Mouse (Mus musculus): Measurements from ENCODE around the gene Ppp1r3g. TPM values are rescaled to one million over a fixed set of nuclear protein-coding genes. Genes with fewer than 3 reads are reported as not detected.

Ppp1r3g gene
- 0.38 and 0.51 TPM in 2 replicates for polyA plus RNA-seq (2015; fragmentation: Nextera tagmentation; extraction: Ambion mirVana)

DNA sequence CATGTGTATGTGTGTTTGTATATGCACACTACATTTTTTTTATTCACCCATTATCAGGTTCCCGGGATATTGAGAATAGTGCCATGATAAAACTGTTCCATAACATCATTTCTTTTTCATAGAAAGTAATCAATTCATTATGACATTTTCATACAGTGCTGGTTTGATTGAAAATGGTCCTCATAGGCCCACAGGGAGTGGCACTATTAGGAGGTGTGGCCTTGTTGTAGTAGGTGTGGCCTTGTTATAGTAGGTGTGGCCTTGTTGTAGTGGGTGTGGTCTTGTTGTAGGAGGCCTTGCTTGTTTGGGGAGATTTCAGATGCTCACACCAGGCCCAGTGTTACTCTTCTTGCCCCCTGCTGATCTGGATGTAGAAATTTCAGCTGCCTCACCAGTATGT, at the start of gene Ppp1r3g:
Gene Ppp1r3g (plus strand): TSS at position 301 of the 400 bp plus-strand sequence.
- no peaks in the 10 kb centered on the region for H3K4me1 ChIP-seq (replicated peaks; ENCODE audit: control insufficient read depth, insufficient read depth, low read length)
- H3K27ac ChIP-seq (ENCODE audit: low read depth, low read length) = no peak within 1 kb of the TSS
- no peak for TF ChIP-seq CTCF (IDR thresholded peaks at IDR 0.05; ENCODE audit: low read depth)
- no peak within 1 kb of the TSS for H3K4me3 ChIP-seq (ENCODE audit: low read depth, low read length)
- 95% methylated on average over 1 of the region's 1 CpGs for WGBS
- no peaks in the 10 kb centered on the region for H3K27me3 ChIP-seq (replicated peaks; ENCODE audit: control insufficient read depth, insufficient read depth, low read length)
- H3K4me2 ChIP-seq (replicated peaks; ENCODE audit: low read depth) = no peak within 1 kb of the TSS
- H3K36me3 ChIP-seq (ENCODE audit: control insufficient read depth, insufficient read depth) = no peaks in the 10 kb centered on the region
- no peaks in the 10 kb centered on the region for H3K9me3 ChIP-seq (ENCODE audit: control insufficient read depth)
- ATAC-seq = no peak
- no peak within 1 kb of the TSS for H3K9ac ChIP-seq (ENCODE audit: low read depth, low read length)

DNA sequence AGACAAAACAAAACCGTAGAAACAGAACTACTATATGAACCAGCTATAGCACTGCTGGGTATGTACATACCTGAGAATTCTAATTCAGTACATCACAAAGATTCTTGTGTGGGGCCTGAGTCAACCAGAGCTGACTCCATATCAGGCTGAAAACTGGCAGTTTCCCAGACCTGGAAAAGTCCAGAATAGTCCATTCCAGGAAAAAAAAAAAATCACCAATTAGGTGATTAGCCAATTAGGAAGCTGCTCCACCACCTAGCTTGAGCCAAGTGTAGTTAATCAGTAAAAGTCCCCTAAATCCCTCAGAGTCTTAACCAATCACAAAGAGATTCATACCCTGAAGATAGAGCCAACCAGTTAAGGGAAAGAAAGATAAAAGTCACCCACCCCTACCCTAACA, 47.2 kb upstream of the Ppp1r3g start:
- no peak overlapping the region for H3K4me2 ChIP-seq (replicated peaks; ENCODE audit: low read depth)
- ATAC-seq = no peak
- H3K27me3 ChIP-seq (replicated peaks; ENCODE audit: control insufficient read depth, insufficient read depth, low read length) = no peaks in the 10 kb centered on the region
- TF ChIP-seq CTCF (IDR thresholded peaks at IDR 0.05; ENCODE audit: low read depth) = no peak
- H3K27ac ChIP-seq (ENCODE audit: low read depth, low read length) = no peak overlapping the region
- H3K9me3 ChIP-seq (ENCODE audit: control insufficient read depth) = no peaks in the 10 kb centered on the region
- H3K4me3 ChIP-seq (ENCODE audit: low read depth, low read length) = no peak overlapping the region
- H3K9ac ChIP-seq (ENCODE audit: low read depth, low read length) = no peak overlapping the region
- H3K4me1 ChIP-seq (replicated peaks; ENCODE audit: control insufficient read depth, insufficient read depth, low read length) = no peaks in the 10 kb centered on the region
- 91% methylated on average over 1 of the region's 1 CpGs for WGBS
- H3K36me3 ChIP-seq (ENCODE audit: control insufficient read depth, insufficient read depth) = no peaks in the 10 kb centered on the region

DNA sequence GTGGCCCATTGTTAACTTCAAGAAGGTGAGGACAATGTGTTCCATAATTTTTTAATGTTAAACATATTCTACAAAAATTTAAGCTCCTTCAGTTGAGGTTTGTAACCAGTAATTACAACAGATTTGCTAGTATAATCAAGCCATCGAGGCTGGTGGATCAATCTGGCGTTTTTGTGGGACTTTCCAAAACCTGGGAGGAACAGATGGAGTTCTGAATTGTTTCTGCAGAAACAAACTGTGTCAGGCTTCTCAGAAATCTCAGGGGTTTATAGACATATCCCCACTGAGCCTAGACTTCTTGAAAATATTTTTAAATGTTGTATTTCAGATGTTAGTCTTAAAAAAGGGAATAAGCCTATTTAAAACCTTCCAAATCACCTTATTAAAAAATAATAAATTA, 20.6 kb upstream of the Ppp1r3g start:
- H3K27me3 ChIP-seq (replicated peaks; ENCODE audit: control insufficient read depth, insufficient read depth, low read length) = no peaks in the 10 kb centered on the region
- no peak for TF ChIP-seq CTCF (IDR thresholded peaks at IDR 0.05; ENCODE audit: low read depth)
- no peak overlapping the region for H3K4me3 ChIP-seq (ENCODE audit: low read depth, low read length)
- no peak overlapping the region for H3K4me2 ChIP-seq (replicated peaks; ENCODE audit: low read depth)
- H3K4me1 ChIP-seq (replicated peaks; ENCODE audit: control insufficient read depth, insufficient read depth, low read length) = no peaks in the 10 kb centered on the region
- WGBS = 90% methylated on average over 2 of the region's 2 CpGs
- ATAC-seq = no peak
- H3K27ac ChIP-seq (ENCODE audit: low read depth, low read length) = no peak overlapping the region
- no peaks in the 10 kb centered on the region for H3K36me3 ChIP-seq (ENCODE audit: control insufficient read depth, insufficient read depth)
- peaks cover 12% of the 10 kb centered on the region; the same call in 1 of the 2 replicates for H3K9me3 ChIP-seq (ENCODE audit: control insufficient read depth)
- no peak overlapping the region for H3K9ac ChIP-seq (ENCODE audit: low read depth, low read length)

DNA sequence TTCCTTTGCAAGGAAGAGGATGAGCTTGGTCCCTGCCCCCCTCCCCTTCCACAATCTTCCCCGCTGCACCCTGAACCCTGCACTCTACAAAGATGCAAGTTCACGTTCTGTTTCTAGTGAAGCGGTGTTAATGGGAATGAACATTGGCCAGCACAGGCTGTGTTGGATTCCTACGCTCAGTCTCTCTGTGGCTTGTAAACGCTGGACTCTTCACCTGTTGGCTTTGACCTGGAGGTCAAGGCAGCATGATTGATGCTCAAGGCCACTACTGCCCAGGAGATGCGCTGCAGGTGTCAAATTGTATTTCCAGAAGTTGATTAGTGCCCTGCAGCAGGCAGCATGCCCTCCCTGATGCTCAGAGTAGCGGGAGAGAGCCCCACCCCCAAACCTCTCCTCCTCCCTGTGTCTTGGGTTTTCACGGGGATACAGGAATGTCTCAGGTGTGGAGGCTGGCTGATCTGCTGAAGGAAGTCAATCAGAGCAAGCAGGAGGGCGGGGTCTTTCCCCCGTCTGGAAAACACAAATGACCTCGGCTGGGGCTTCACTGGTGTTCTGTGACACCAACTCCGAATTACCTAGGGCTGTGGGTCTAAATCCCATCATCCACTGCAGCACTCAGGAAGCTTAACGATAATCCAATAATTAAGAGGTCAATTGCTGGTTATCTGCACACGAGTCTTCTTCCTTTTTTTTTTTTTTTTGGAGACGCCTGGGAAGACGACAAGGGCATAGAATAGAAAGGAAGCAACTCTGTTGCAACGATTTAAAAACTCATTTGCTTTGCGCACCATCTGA, 18.6 kb upstream of the Ppp1r3g start:
- no peaks in the 10 kb centered on the region for H3K27me3 ChIP-seq (replicated peaks; ENCODE audit: control insufficient read depth, insufficient read depth, low read length)
- ATAC-seq = no peak
- peaks cover 4% of the 10 kb centered on the region; the same call in 1 of the 2 replicates for H3K9me3 ChIP-seq (ENCODE audit: control insufficient read depth)
- no peaks in the 10 kb centered on the region for H3K4me1 ChIP-seq (replicated peaks; ENCODE audit: control insufficient read depth, insufficient read depth, low read length)
- no peak overlapping the region for H3K9ac ChIP-seq (ENCODE audit: low read depth, low read length)
- no peak for TF ChIP-seq CTCF (IDR thresholded peaks at IDR 0.05; ENCODE audit: low read depth)
- no peaks in the 10 kb centered on the region for H3K36me3 ChIP-seq (ENCODE audit: control insufficient read depth, insufficient read depth)
- H3K4me2 ChIP-seq (replicated peaks; ENCODE audit: low read depth) = no peak overlapping the region
- no peak overlapping the region for H3K4me3 ChIP-seq (ENCODE audit: low read depth, low read length)
- H3K27ac ChIP-seq (ENCODE audit: low read depth, low read length) = no peak overlapping the region
- 48% methylated on average over 18 of the region's 18 CpGs for WGBS

DNA sequence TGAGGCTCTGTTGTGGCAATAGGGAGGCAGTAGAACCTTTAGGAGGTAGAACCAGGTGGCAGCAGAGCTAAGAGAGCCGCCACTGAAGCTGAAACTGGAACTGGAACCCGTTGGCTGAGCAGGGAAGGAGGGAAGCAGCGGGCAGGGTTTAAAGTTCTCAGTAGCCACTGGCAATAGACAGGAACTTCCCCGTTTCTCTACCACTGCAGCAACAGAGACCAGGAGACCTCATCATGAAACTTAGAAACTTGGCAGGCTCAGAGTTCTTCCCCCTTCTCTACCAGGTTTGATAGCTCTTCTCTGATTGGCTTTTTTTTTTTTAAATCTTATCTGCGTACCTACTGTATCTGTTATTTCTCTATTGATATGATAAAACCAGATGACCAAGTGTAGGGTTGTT, 17.7 kb upstream of the Ppp1r3g start:
- ATAC-seq = no peak
- no peak overlapping the region for H3K9ac ChIP-seq (ENCODE audit: low read depth, low read length)
- no peaks in the 10 kb centered on the region for H3K36me3 ChIP-seq (ENCODE audit: control insufficient read depth, insufficient read depth)
- WGBS = 70% methylated on average over 5 of the region's 5 CpGs
- no peak for TF ChIP-seq CTCF (IDR thresholded peaks at IDR 0.05; ENCODE audit: low read depth)
- H3K4me2 ChIP-seq (replicated peaks; ENCODE audit: low read depth) = no peak overlapping the region
- H3K4me1 ChIP-seq (replicated peaks; ENCODE audit: control insufficient read depth, insufficient read depth, low read length) = no peaks in the 10 kb centered on the region
- H3K4me3 ChIP-seq (ENCODE audit: low read depth, low read length) = no peak overlapping the region
- no peak overlapping the region for H3K27ac ChIP-seq (ENCODE audit: low read depth, low read length)
- H3K27me3 ChIP-seq (replicated peaks; ENCODE audit: control insufficient read depth, insufficient read depth, low read length) = no peaks in the 10 kb centered on the region
- H3K9me3 ChIP-seq (ENCODE audit: control insufficient read depth) = no peaks in the 10 kb centered on the region

DNA sequence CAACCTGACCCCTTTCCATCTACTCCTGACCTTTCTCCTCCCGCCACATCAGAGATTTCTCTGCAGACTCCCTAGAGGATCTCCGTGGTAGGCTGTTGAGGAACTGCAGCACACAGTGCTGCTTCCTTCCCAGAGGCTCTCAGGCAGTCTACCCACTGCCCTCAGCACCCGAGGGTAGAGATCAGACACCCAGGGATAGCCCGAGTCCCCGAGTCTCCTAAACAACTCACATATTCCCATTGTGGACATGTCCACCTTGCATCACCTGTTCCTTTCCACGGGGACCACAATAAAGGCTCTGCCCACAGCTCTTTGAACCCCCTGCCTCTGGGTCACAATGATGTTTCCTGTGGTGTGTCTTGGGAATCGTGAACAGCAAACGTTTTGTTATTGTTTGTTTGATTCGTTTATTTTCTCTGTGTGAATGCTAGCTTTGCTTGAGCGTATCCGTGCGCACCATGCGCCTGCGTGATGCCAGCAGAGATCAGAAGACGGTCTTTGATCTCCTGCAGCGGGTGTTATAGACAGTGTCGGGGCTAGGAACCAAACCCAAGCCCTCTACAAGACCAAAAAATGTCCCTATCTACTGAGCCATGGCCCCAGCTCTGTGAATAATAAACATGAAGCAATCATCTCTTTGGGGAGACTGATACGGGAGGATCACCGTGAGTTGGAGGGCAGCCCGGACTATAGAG, 11.8 kb upstream of the Ppp1r3g start:
- no peak for TF ChIP-seq CTCF (IDR thresholded peaks at IDR 0.05; ENCODE audit: low read depth)
- H3K9me3 ChIP-seq (ENCODE audit: control insufficient read depth) = no peaks in the 10 kb centered on the region
- ATAC-seq = no peak

More for the DNA sequence above, 11.8 kb upstream of the Ppp1r3g start:
- Histone ChIP-seq H3K27me3 (replicated peaks; ENCODE audit: control insufficient read depth, insufficient read depth, low read length) (no peaks in the 10 kb centered on the region), H3K36me3 (ENCODE audit: control insufficient read depth, insufficient read depth) (no peaks in the 10 kb centered on the region), H3K4me1 (replicated peaks; ENCODE audit: control insufficient read depth, insufficient read depth, low read length) (no peaks in the 10 kb centered on the region; the same call in 1 of the 2 replicates), H3K27ac (ENCODE audit: low read depth, low read length) (no peak overlapping the region), H3K4me3 (ENCODE audit: low read depth, low read length) (no peak overlapping the region), H3K9ac (ENCODE audit: low read depth, low read length) (no peak overlapping the region), H3K4me2 (replicated peaks; ENCODE audit: low read depth) (no peak overlapping the region)
- WGBS = 72% methylated on average over 20 of the region's 20 CpGs

All from intestine, postnatal 0 days (tissue).